Mouse (Mus musculus) 3T3-L1 (cell line): Measurements from ENCODE around the gene Il22.
A peak's percentile ranks its signal among the peaks of the same experiment; 100 is the strongest.
"Not testable (repeated sequence)": the region's sequence is repeated elsewhere in the genome, so short reads cannot be mapped to it uniquely, and the experiment has no call there.

Experiments
- DNase-seq: peaks from one replicate; pipeline ENCODE4 v3.0.0-alpha.2; 2015; ENCODE audit warnings: low read depth, low spot score

Gene Il22

GRCm38 (mm10) chr10:118204642-118205041 is at the start of gene Il22:
TSS of gene Il22 (plus strand) at chr10:118204942.
- no peak for DNase-seq

GRCm38 (mm10) chr10:118155932-118156331 is 48.8 kb upstream of the Il22 start:
- DNase-seq, result peak; percentile 62

- DNase-seq, result peak; percentile 71
These were observed 43.6 kb upstream of the Il22 start for GRCm38 (mm10) chr10:118161131-118161530.

GRCm38 (mm10) chr10:118169212-118169611 is 35.5 kb upstream of the Il22 start:
- no peak for DNase-seq

- DNase-seq, result peak; percentile 71
These were observed 32.3 kb upstream of the Il22 start for GRCm38 (mm10) chr10:118172416-118172815.

- peak; percentile 49 for DNase-seq
These were observed 31.9 kb upstream of the Il22 start for GRCm38 (mm10) chr10:118172876-118173275.

GRCm38 (mm10) chr10:118175542-118175941 is 29.2 kb upstream of the Il22 start:
- not testable (repeated sequence) for DNase-seq

- peak; percentile 57 for DNase-seq
These were observed 26.0 kb upstream of the Il22 start for GRCm38 (mm10) chr10:118178735-118179151.

- no peak for DNase-seq
These were observed 25.5 kb upstream of the Il22 start for GRCm38 (mm10) chr10:118179265-118179664.

- peak; percentile 56 for DNase-seq
These were observed 9.6 kb upstream of the Il22 start for GRCm38 (mm10) chr10:118195150-118195549.

- not testable (repeated sequence) for DNase-seq
These were observed 11.1 kb downstream of the Il22 start for GRCm38 (mm10) chr10:118215719-118216393.

GRCm38 (mm10) chr10:118227629-118228028 is 22.9 kb downstream of the Il22 start:
- DNase-seq, result not testable (repeated sequence)

GRCm38 (mm10) chr10:118232607-118233006 is 27.9 kb downstream of the Il22 start:
- not testable (repeated sequence) for DNase-seq

GRCm38 (mm10) chr10:118240680-118241079 is 35.9 kb downstream of the Il22 start, which contains the start of gene Gm32717:
TSS of gene Gm32717 (minus strand) at chr10:118240780.
- not testable (repeated sequence) for DNase-seq

- DNase-seq, result peak; percentile 40
These were observed 44.4 kb downstream of the Il22 start for GRCm38 (mm10) chr10:118249006-118249595.

- DNase-seq, result peak; percentile 48
These were observed 46.1 kb downstream of the Il22 start for GRCm38 (mm10) chr10:118250852-118251295.

- DNase-seq, result not testable (repeated sequence)
These were observed 53.6 kb downstream of the Il22 start, which contains the start of gene Gm32802 for GRCm38 (mm10) chr10:118258388-118258787. TSS of gene Gm32802 (plus strand) at chr10:118258688.
